Mouse (Mus musculus): Measurements from ENCODE around the gene Rnf2. TPM values are rescaled to one million over a fixed set of nuclear protein-coding genes. Genes with fewer than 3 reads are reported as not detected.

Rnf2 gene
- total and polyA plus RNA-seq, 3 experiments: 53.4 to 134 (median 53.7) TPM

- Histone ChIP-seq H3K4me3 (replicated peaks in 1 of 3; ENCODE audit: low read depth in 2 of 3, low read length in 2 of 3, poor library complexity in 1 of 3) (no peak overlapping the region), H3K4me1 (ENCODE audit: control insufficient read depth in 1 of 2, insufficient read depth in 2 of 2) (peaks cover 0 to 23% of the 10 kb centered on the region in 2 experiments; a peak in 3 of 4 replicates), H3K4me2 (ENCODE audit: insufficient read depth, low read depth, poor library complexity, severe bottlenecking) (no peak overlapping the region), H3K27ac (ENCODE audit: insufficient read depth, low read depth) (no peak overlapping the region), H3K36me3 (replicated peaks in 1 of 2; ENCODE audit: control insufficient read depth in 1 of 2, insufficient read depth in 1 of 2, low read length in 1 of 2) (peaks cover 42 to 67% of the 10 kb centered on the region in 2 experiments), H3K79me2 (replicated peaks; ENCODE audit: control insufficient read depth, extremely low read depth, insufficient read depth, poor library complexity, severe bottlenecking) (peaks cover 3% of the 10 kb centered on the region; the same call in 1 of the 2 replicates), H3K27me3 (replicated peaks) (no peaks in the 10 kb centered on the region), H3K9ac (ENCODE audit: insufficient read depth, low read depth) (no peak overlapping the region), H3K9me3 (replicated peaks; ENCODE audit: low read length) (no peaks in the 10 kb centered on the region)
- TF ChIP-seq E2F4 (IDR thresholded peaks at IDR 0.05; ENCODE audit: insufficient replicate concordance, low read depth, low read length): no peak
- TF ChIP-seq ZC3H11A (IDR thresholded peaks at IDR 0.05; ENCODE audit: low read depth, low read length): no peak
- no peak for TF ChIP-seq MAZ (IDR thresholded peaks at IDR 0.05; ENCODE audit: low read depth, low read length)
- TF ChIP-seq MXI1 (IDR thresholded peaks at IDR 0.05; ENCODE audit: low read depth, low read length): no peak
- no peak for TF ChIP-seq KAT2A (IDR thresholded peaks at IDR 0.05; ENCODE audit: insufficient replicate concordance, low read length)
- no peak for TF ChIP-seq CTCF (conservative IDR thresholded peaks at IDR 0.05 in 1 of 2, IDR thresholded peaks at IDR 0.05 in 1 of 2; ENCODE audit: low read depth in 2 of 2, low read length in 2 of 2)
- no peak for TF ChIP-seq JUND (conservative IDR thresholded peaks at IDR 0.05; ENCODE audit: low read depth, low read length)
- no peak for TF ChIP-seq IRF4 (IDR thresholded peaks at IDR 0.05; ENCODE audit: low read depth, low read length)
- no peak for TF ChIP-seq POLR2A (IDR thresholded peaks at IDR 0.05; ENCODE audit: low read depth, low read length)
- no peak for TF ChIP-seq MAFK (IDR thresholded peaks at IDR 0.05; ENCODE audit: insufficient replicate concordance, low read length)
- TF ChIP-seq CHD2 (IDR thresholded peaks at IDR 0.05; ENCODE audit: low read length): no peak
- no peak for TF ChIP-seq ETS1 (conservative IDR thresholded peaks at IDR 0.05; ENCODE audit: low read depth, low read length)
- TF ChIP-seq MAX (IDR thresholded peaks at IDR 0.05; ENCODE audit: low read length): no peak
- dilution Hi-C loops (cut with MboI; ENCODE audit: extremely low pct_ligation_motif_present, extremely low pct_unique_long_range_greater_than_20kb, low sequenced_read_pairs): no loop called here
- in situ Hi-C loops (cut with MboI; ENCODE audit: low pct_ligation_motif_present, low pct_unique_long_range_greater_than_20kb, low sequenced_read_pairs): no loop called here
- no peak for DNase-seq (ENCODE audit: extremely low read depth)
Measured at GRCm38 (mm10) chr1:151435431-151435830, 65.3 kb downstream of the Rnf2 start.

- peak overlapping the region; percentile 25; the same call in 1 of the 2 replicates for H3K4me2 ChIP-seq (ENCODE audit: insufficient read depth, low read depth, poor library complexity, severe bottlenecking)
- peaks cover 37% of the 10 kb centered on the region for H3K79me2 ChIP-seq (replicated peaks; ENCODE audit: control insufficient read depth, extremely low read depth, insufficient read depth, poor library complexity, severe bottlenecking)
- peaks cover 0 to 29% of the 10 kb centered on the region in 2 experiments; a peak in 3 of 4 replicates for H3K4me1 ChIP-seq (ENCODE audit: control insufficient read depth in 1 of 2, insufficient read depth in 2 of 2)
- no peaks in the 10 kb centered on the region for H3K9me3 ChIP-seq (replicated peaks; ENCODE audit: low read length)
- in situ Hi-C loops (cut with MboI; ENCODE audit: low pct_ligation_motif_present, low pct_unique_long_range_greater_than_20kb, low sequenced_read_pairs): no loop called here
- peak; percentile 15 for DNase-seq (ENCODE audit: extremely low read depth)
- peaks cover 6 to 16% of the 10 kb centered on the region in 2 experiments for H3K36me3 ChIP-seq (replicated peaks in 1 of 2; ENCODE audit: control insufficient read depth in 1 of 2, insufficient read depth in 1 of 2, low read length in 1 of 2)
- TF ChIP-seq RCOR1 (conservative IDR thresholded peaks at IDR 0.05; ENCODE audit: low read depth, low read length): no peak
- TF ChIP-seq TBP (conservative IDR thresholded peaks at IDR 0.05; ENCODE audit: low read depth, low read length): 0 out of 2 replicates have a peak, but pooled peaks have one; percentile 22
- H3K9ac ChIP-seq (ENCODE audit: insufficient read depth, low read depth): peak overlapping the region; percentile 97
- dilution Hi-C loops (cut with MboI; ENCODE audit: extremely low pct_ligation_motif_present, extremely low pct_unique_long_range_greater_than_20kb, low sequenced_read_pairs): no loop called here
- peak overlapping the region; percentile 75; the same call in 1 of the 2 replicates for H3K27ac ChIP-seq (ENCODE audit: insufficient read depth, low read depth)
- H3K27me3 ChIP-seq (replicated peaks): no peaks in the 10 kb centered on the region
- peak overlapping the region; percentile 74 to 91 (median 88) for H3K4me3 ChIP-seq (replicated peaks in 1 of 3; ENCODE audit: low read depth in 2 of 3, low read length in 2 of 3, poor library complexity in 1 of 3)
Measured at GRCm38 (mm10) chr1:151429316-151429715, 71.4 kb downstream of the Rnf2 start.

All from CH12.LX (cell line).